Comparison of ENCODE assay signal across 9 mouse cellular contexts in genomic region chr16:95825723-95826122, GRCm38 (mm10).
A peak's percentile ranks its signal among the peaks of the same experiment; 100 is the strongest.
DNase-seq lines count a peak whose midpoint lies in the region; ATAC-seq and TF ChIP-seq lines count a peak whose summit lies in the region.
"Had no signal": no experiment of that assay in that cellular context is flagged by ENCODE, and none has a peak within 500 bp of the region (broad histone marks: within the 10 kb centered on the region; RNA-seq: fewer than 3 reads in every experiment).

No protein-coding gene starts in this region.

- WGBS in embryonic facial prominence, embryonic 15.5 days: 50% methylated on average over 5 of the region's 5 CpGs
- 35% methylated on average over 5 of the region's 5 CpGs for WGBS in midbrain, postnatal 0 days

- H3K27me3 ChIP-seq in embryonic facial prominence, embryonic 15.5 days: peaks cover 4% of the 10 kb centered on the region; the same call in 1 of the 2 replicates
- no peaks in the 10 kb centered on the region for H3K27me3 ChIP-seq in midbrain, postnatal 0 days (ENCODE audit: insufficient read depth, low read length)
- H3K27me3 ChIP-seq: neural tube, embryonic 13.5 days had no signal

- H3K36me3 ChIP-seq in embryonic facial prominence, embryonic 15.5 days: no peaks in the 10 kb centered on the region
- H3K36me3 ChIP-seq in midbrain, postnatal 0 days (ENCODE audit: insufficient read depth, low read length): no peaks in the 10 kb centered on the region
- H3K36me3 ChIP-seq: neural tube, embryonic 13.5 days had no signal

- no peak for ATAC-seq in embryonic facial prominence, embryonic 15.5 days (ENCODE audit: insufficient number of reproducible peaks, low FRiP score, low TSS enrichment, low read depth)
- no peak for ATAC-seq in midbrain, postnatal 0 days (ENCODE audit: low FRiP score)

- peak overlapping the region; percentile 86 for H3K27ac ChIP-seq in gastrocnemius, adult 2 months
- H3K27ac ChIP-seq in embryonic facial prominence, embryonic 15.5 days (replicated peaks): peak overlapping the region; percentile 70; the same call in 1 of the 2 replicates
- H3K27ac ChIP-seq in midbrain, postnatal 0 days (ENCODE audit: low read depth, low read length): no peak overlapping the region

- no peak overlapping the region for H3K9ac ChIP-seq in embryonic facial prominence, embryonic 15.5 days
- H3K9ac ChIP-seq in midbrain, postnatal 0 days (replicated peaks; ENCODE audit: low read length, poor library complexity, severe bottlenecking): no peak overlapping the region
- H3K9ac ChIP-seq: neural tube, embryonic 13.5 days had no signal

- intact Hi-C loops in gastrocnemius, adult 2 months (cut with DNase I): loop anchor here (2.0 to 5.0 kb wide), 2 partner anchors 65 to 123 kb away; partner anchors contain the start of gene Ets2

- H3K4me1 ChIP-seq in embryonic facial prominence, embryonic 15.5 days: peaks cover 20% of the 10 kb centered on the region
- no peaks in the 10 kb centered on the region for H3K4me1 ChIP-seq in midbrain, postnatal 0 days (ENCODE audit: insufficient read depth, low read length)

- no peak for TF ChIP-seq CTCF in gastrocnemius, adult 2 months (IDR thresholded peaks at IDR 0.05)
- TF ChIP-seq CTCF in midbrain, postnatal 0 days (IDR thresholded peaks at IDR 0.05): no peak

- H3K4me2 ChIP-seq in embryonic facial prominence, embryonic 15.5 days (replicated peaks): no peak overlapping the region
- no peak overlapping the region for H3K4me2 ChIP-seq in midbrain, postnatal 0 days (ENCODE audit: low read depth, low read length, poor library complexity, severe bottlenecking)
- H3K4me2 ChIP-seq: neural tube, embryonic 13.5 days had no signal

- DNase-seq in gastrocnemius, adult 2 months: no peak
- DNase-seq in gastrocnemius, adult 8-10 months (ENCODE audit: low spot score in 2 of 2): no peak
- peak; percentile 13 for DNase-seq in lung, postnatal 36 days
- no peak for DNase-seq in lung, postnatal 4 days
- DNase-seq in midbrain, postnatal 0 days (ENCODE audit: low spot score): peak; percentile 70
- no peak for DNase-seq in frontal cortex, postnatal 14 days (ENCODE audit: low spot score in 2 of 2)
- no peak for DNase-seq in neural tube, embryonic 10.5 days (ENCODE audit: extremely low spot score, low spot score)

- H3K4me3 ChIP-seq in gastrocnemius, adult 2 months: no peak overlapping the region
- H3K4me3 ChIP-seq in embryonic facial prominence, embryonic 15.5 days (replicated peaks): no peak overlapping the region
- H3K4me3 ChIP-seq in midbrain, postnatal 0 days (ENCODE audit: low read depth, low read length): no peak overlapping the region
- H3K4me3 ChIP-seq: neural tube, embryonic 13.5 days had no signal

- no peaks in the 10 kb centered on the region for H3K9me3 ChIP-seq in embryonic facial prominence, embryonic 15.5 days (replicated peaks)
- no peaks in the 10 kb centered on the region for H3K9me3 ChIP-seq in midbrain, postnatal 0 days (ENCODE audit: low read length)
- H3K9me3 ChIP-seq: neural tube, embryonic 13.5 days had no signal

Comparison
In these comparisons a context has a peak if more than half of its experiments do, and no peak if none do; other contexts are left out.
1. DNase-seq: peak in lung, postnatal 36 days (single experiment) and midbrain, postnatal 0 days (single experiment); none in gastrocnemius, adult 2 months (single experiment), gastrocnemius, adult 8-10 months (0 of 2), lung, postnatal 4 days (0 of 2), frontal cortex, postnatal 14 days (0 of 2) and neural tube, embryonic 10.5 days (single experiment).